Mouse (Mus musculus): Measurements from ENCODE around the gene Scd1. TPM values are rescaled to one million over a fixed set of nuclear protein-coding genes. Genes with fewer than 3 reads are reported as not detected.
"Not testable (repeated sequence)": the region's sequence is repeated elsewhere in the genome, so short reads cannot be mapped to it uniquely, and the experiment has no call there.

Scd1 gene
- total and polyA plus RNA-seq, 3 experiments, result 225 to 314 (median 244) TPM

- Histone ChIP-seq H3K4me1 (ENCODE audit: control insufficient read depth in 1 of 2, insufficient read depth in 2 of 2) (peaks cover 8 to 47% of the 10 kb centered on the region in 2 experiments), H3K79me2 (replicated peaks; ENCODE audit: control insufficient read depth, extremely low read depth, insufficient read depth, poor library complexity, severe bottlenecking) (no peaks in the 10 kb centered on the region), H3K27ac (ENCODE audit: insufficient read depth, low read depth) (no peak overlapping the region), H3K9ac (ENCODE audit: insufficient read depth, low read depth) (no peak overlapping the region), H3K27me3 (replicated peaks) (no peaks in the 10 kb centered on the region), H3K36me3 (replicated peaks in 1 of 2; ENCODE audit: control insufficient read depth in 1 of 2, insufficient read depth in 1 of 2, low read length in 1 of 2) (no peaks in the 10 kb centered on the region), H3K4me3 (replicated peaks in 1 of 3; ENCODE audit: low read depth in 2 of 3, low read length in 2 of 3, poor library complexity in 1 of 3) (no peak overlapping the region), H3K4me2 (ENCODE audit: insufficient read depth, low read depth, poor library complexity, severe bottlenecking) (no peak overlapping the region), H3K9me3 (replicated peaks; ENCODE audit: low read length) (no peaks in the 10 kb centered on the region)
- TF ChIP-seq GABPA (IDR thresholded peaks at IDR 0.05; ENCODE audit: insufficient replicate concordance, low read depth, low read length), result no peak
- no peak for TF ChIP-seq POLR2A (IDR thresholded peaks at IDR 0.05; ENCODE audit: low read depth, low read length)
- TF ChIP-seq MXI1 (IDR thresholded peaks at IDR 0.05; ENCODE audit: low read depth, low read length), result no peak
- no peak for TF ChIP-seq USF1 (IDR thresholded peaks at IDR 0.05; ENCODE audit: low read depth, low read length)
- no peak for TF ChIP-seq ZC3H11A (IDR thresholded peaks at IDR 0.05; ENCODE audit: low read depth, low read length)
- TF ChIP-seq UBTF (IDR thresholded peaks at IDR 0.05; ENCODE audit: low read depth, low read length), result no peak
- no peak for TF ChIP-seq MAFK (IDR thresholded peaks at IDR 0.05; ENCODE audit: insufficient replicate concordance, low read length)
- no peak for TF ChIP-seq TCF12 (IDR thresholded peaks at IDR 0.05; ENCODE audit: low read depth, low read length)
- no peak for TF ChIP-seq ZNF384 (IDR thresholded peaks at IDR 0.05; ENCODE audit: low read depth, low read length)
- TF ChIP-seq RCOR1 (conservative IDR thresholded peaks at IDR 0.05; ENCODE audit: low read depth, low read length), result no peak
- no peak for TF ChIP-seq ETS1 (conservative IDR thresholded peaks at IDR 0.05; ENCODE audit: low read depth, low read length)
- TF ChIP-seq POLR2AphosphoS2 (IDR thresholded peaks at IDR 0.05; ENCODE audit: low read depth, low read length), result no peak
- dilution Hi-C loops (cut with MboI; ENCODE audit: extremely low pct_ligation_motif_present, extremely low pct_unique_long_range_greater_than_20kb, low sequenced_read_pairs), result no loop called here
- no peak for DNase-seq (ENCODE audit: extremely low read depth)
- in situ Hi-C loops (cut with MboI; ENCODE audit: low pct_ligation_motif_present, low pct_unique_long_range_greater_than_20kb, low sequenced_read_pairs), result loop anchor here (5.0 to 10.0 kb wide), 3 partner anchors 47 to 185 kb away; partner anchors contain the start of genes Gm20538 and Ndufb8
These were observed 37.4 kb downstream of the Scd1 start for GRCm38 (mm10) chr19:44370231-44370630.

GRCm38 (mm10) chr19:44369371-44369770, 38.3 kb downstream of the Scd1 start:
- no peaks in the 10 kb centered on the region for H3K27me3 ChIP-seq (replicated peaks)
- in situ Hi-C loops (cut with MboI; ENCODE audit: low pct_ligation_motif_present, low pct_unique_long_range_greater_than_20kb, low sequenced_read_pairs), result no loop called here
- no peaks in the 10 kb centered on the region for H3K9me3 ChIP-seq (replicated peaks; ENCODE audit: low read length)
- no peak for TF ChIP-seq NRF1 (IDR thresholded peaks at IDR 0.05; ENCODE audit: low read depth, low read length)
- no peak for TF ChIP-seq USF1 (IDR thresholded peaks at IDR 0.05; ENCODE audit: low read depth, low read length)
- TF ChIP-seq GABPA (IDR thresholded peaks at IDR 0.05; ENCODE audit: insufficient replicate concordance, low read depth, low read length), result no peak
- TF ChIP-seq BHLHE40 (IDR thresholded peaks at IDR 0.05; ENCODE audit: low read depth, low read length), result no peak
- TF ChIP-seq HCFC1 (IDR thresholded peaks at IDR 0.05; ENCODE audit: low read depth, low read length), result no peak
- no peak for TF ChIP-seq POLR2A (IDR thresholded peaks at IDR 0.05; ENCODE audit: low read depth, low read length)
- TF ChIP-seq ZC3H11A (IDR thresholded peaks at IDR 0.05; ENCODE audit: low read depth, low read length), result no peak
- no peak for TF ChIP-seq MAX (IDR thresholded peaks at IDR 0.05; ENCODE audit: low read length)
- TF ChIP-seq TCF12 (IDR thresholded peaks at IDR 0.05; ENCODE audit: low read depth, low read length), result no peak
- no peak for TF ChIP-seq ZKSCAN1 (IDR thresholded peaks at IDR 0.05; ENCODE audit: borderline replicate concordance, low read depth, low read length)
- H3K4me2 ChIP-seq (ENCODE audit: insufficient read depth, low read depth, poor library complexity, severe bottlenecking), result no peak overlapping the region
- dilution Hi-C loops (cut with MboI; ENCODE audit: extremely low pct_ligation_motif_present, extremely low pct_unique_long_range_greater_than_20kb, low sequenced_read_pairs), result no loop called here
- no peak overlapping the region for H3K9ac ChIP-seq (ENCODE audit: insufficient read depth, low read depth)
- peaks cover 3 to 39% of the 10 kb centered on the region in 2 experiments; a peak in 3 of 4 replicates for H3K4me1 ChIP-seq (ENCODE audit: control insufficient read depth in 1 of 2, insufficient read depth in 2 of 2)
- no peak for DNase-seq (ENCODE audit: extremely low read depth)
- no peak overlapping the region for H3K27ac ChIP-seq (ENCODE audit: insufficient read depth, low read depth)
- no peaks in the 10 kb centered on the region for H3K79me2 ChIP-seq (replicated peaks; ENCODE audit: control insufficient read depth, extremely low read depth, insufficient read depth, poor library complexity, severe bottlenecking)
- H3K36me3 ChIP-seq (replicated peaks in 1 of 2; ENCODE audit: control insufficient read depth in 1 of 2, insufficient read depth in 1 of 2, low read length in 1 of 2), result no peaks in the 10 kb centered on the region
- H3K4me3 ChIP-seq (replicated peaks in 1 of 3; ENCODE audit: low read depth in 2 of 3, low read length in 2 of 3, poor library complexity in 1 of 3), result no peak overlapping the region

GRCm38 (mm10) chr19:44367076-44367475, 40.6 kb downstream of the Scd1 start:
- H3K9me3 ChIP-seq (replicated peaks; ENCODE audit: low read length); H3K79me2 ChIP-seq (replicated peaks; ENCODE audit: control insufficient read depth, extremely low read depth, insufficient read depth, poor library complexity, severe bottlenecking); DNase-seq (ENCODE audit: extremely low read depth); H3K27ac ChIP-seq (ENCODE audit: insufficient read depth, low read depth); H3K27me3 ChIP-seq (replicated peaks); dilution Hi-C loops (cut with MboI; ENCODE audit: extremely low pct_ligation_motif_present, extremely low pct_unique_long_range_greater_than_20kb, low sequenced_read_pairs); in situ Hi-C loops (cut with MboI; ENCODE audit: low pct_ligation_motif_present, low pct_unique_long_range_greater_than_20kb, low sequenced_read_pairs); H3K9ac ChIP-seq (ENCODE audit: insufficient read depth, low read depth); H3K4me2 ChIP-seq (ENCODE audit: insufficient read depth, low read depth, poor library complexity, severe bottlenecking); H3K4me3 ChIP-seq (replicated peaks in 1 of 3; ENCODE audit: low read depth in 2 of 3, low read length in 2 of 3, poor library complexity in 1 of 3); H3K36me3 ChIP-seq (replicated peaks in 1 of 2; ENCODE audit: control insufficient read depth in 1 of 2, insufficient read depth in 1 of 2, low read length in 1 of 2): not testable (repeated sequence)
- H3K4me1 ChIP-seq (ENCODE audit: control insufficient read depth in 1 of 2, insufficient read depth in 2 of 2), result peaks cover 0 to 33% of the 10 kb centered on the region in 2 experiments; a peak in 2 of 4 replicates
